Mouse (Mus musculus) forebrain, embryonic 13.5 days (tissue): ENCODE data around the gene Omt2a. TPM values are rescaled to one million over a fixed set of nuclear protein-coding genes. Genes with fewer than 3 reads are reported as not detected.
"Not testable (repeated sequence)": the region's sequence is repeated elsewhere in the genome, so short reads cannot be mapped to it uniquely, and the experiment has no call there.

Source experiments
- ATAC-seq: fragments of 200-750 bp; cut with Nextera tagmentation; 2 replicates; pipeline ENCODE4 v1.8.0; 2017
- H3K27ac ChIP-seq: fragments of 300-500 bp; sonication (generic); 2 replicates; pipeline ENCODE4 v1.5.1; 2015; ENCODE audit warnings: inconsistent platforms, mild to moderate bottlenecking, moderate library complexity
- H3K27me3 ChIP-seq: fragments of 300-500 bp; sonication (generic); 2 replicates; pipeline ENCODE4 v1.6.1; 2015; ENCODE audit warnings: mild to moderate bottlenecking, inconsistent platforms
- H3K36me3 ChIP-seq: fragments of 300-500 bp; sonication (generic); 2 replicates; pipeline ENCODE4 v1.6.1; 2015; ENCODE audit warnings: mild to moderate bottlenecking, inconsistent platforms; ENCODE audit not compliant: poor library complexity, severe bottlenecking
- H3K4me1 ChIP-seq: fragments of 300-500 bp; sonication (generic); 2 replicates; pipeline ENCODE4 v1.6.1; 2015; ENCODE audit warnings: inconsistent platforms
- H3K4me2 ChIP-seq: fragments of 300-500 bp; sonication (generic); 2 replicates; pipeline ENCODE4 v1.6.1; 2015; ENCODE audit warnings: inconsistent platforms, mild to moderate bottlenecking, moderate library complexity
- H3K4me3 ChIP-seq: fragments of 300-500 bp; sonication (generic); 2 replicates; pipeline ENCODE4 v1.5.1; 2015; ENCODE audit warnings: mild to moderate bottlenecking, inconsistent platforms
- H3K9ac ChIP-seq: fragments of 300-500 bp; sonication (generic); 2 replicates; pipeline ENCODE4 v1.6.1; 2015; ENCODE audit warnings: mild to moderate bottlenecking, inconsistent platforms
- H3K9me3 ChIP-seq: fragments of 300-500 bp; sonication (generic); replicated peaks from 2 replicates; pipeline ENCODE4 v1.6.1; 2016; ENCODE audit warnings: inconsistent platforms
- WGBS: fragments of 180-500 bp; shearing (Covaris S2); methylation state at CpG from one replicate; pipeline ENCODE4 v1.1.7; 2015; 5-methylcytosine and 5-hydroxymethylcytosine counted together
- polyA plus RNA-seq: library from polyadenylated mRNA; unstranded; fragments of >200 nt; fragmentation: Nextera tagmentation; extraction: Ambion mirVana; gene quantifications from 2 replicates; pipeline ENCODE4 v1.2.1, GENCODE M21; 2015

The Omt2a gene
- polyA plus RNA-seq: not detected in 2 replicates

DNA sequence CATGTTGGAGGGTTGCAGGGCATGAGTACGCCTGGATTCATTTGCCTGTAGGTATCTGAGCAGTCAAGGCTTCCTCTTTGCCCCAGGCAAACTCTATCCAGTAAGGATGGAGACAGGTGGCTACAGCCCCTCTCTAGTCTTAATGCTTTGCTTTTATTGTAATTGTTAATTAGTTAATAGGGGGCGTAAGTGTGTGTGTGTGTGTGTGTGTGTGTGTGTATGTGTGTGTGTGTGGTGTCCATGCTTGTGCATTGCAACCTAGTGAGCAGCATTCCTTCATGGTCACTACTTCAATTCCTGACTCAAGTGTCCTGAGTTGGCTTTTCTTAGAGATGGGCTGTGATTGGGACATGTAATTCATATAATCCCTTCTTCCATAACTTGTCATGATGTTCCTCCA, at the start of gene Omt2a:
Omt2a (minus strand) TSS at position 101 of the 400 bp plus-strand sequence.
- no peak for ATAC-seq
- Histone ChIP-seq H3K9ac (no peak within 1 kb of the TSS), H3K4me3 (no peak within 1 kb of the TSS), H3K9me3 (no peaks in the 10 kb centered on the region), H3K27me3 (no peaks in the 10 kb centered on the region), H3K27ac (no peak within 1 kb of the TSS), H3K36me3 (no peaks in the 10 kb centered on the region), H3K4me1 (no peaks in the 10 kb centered on the region), H3K4me2 (no peak within 1 kb of the TSS)
- WGBS: 68% methylated on average over 2 of the region's 2 CpGs

DNA sequence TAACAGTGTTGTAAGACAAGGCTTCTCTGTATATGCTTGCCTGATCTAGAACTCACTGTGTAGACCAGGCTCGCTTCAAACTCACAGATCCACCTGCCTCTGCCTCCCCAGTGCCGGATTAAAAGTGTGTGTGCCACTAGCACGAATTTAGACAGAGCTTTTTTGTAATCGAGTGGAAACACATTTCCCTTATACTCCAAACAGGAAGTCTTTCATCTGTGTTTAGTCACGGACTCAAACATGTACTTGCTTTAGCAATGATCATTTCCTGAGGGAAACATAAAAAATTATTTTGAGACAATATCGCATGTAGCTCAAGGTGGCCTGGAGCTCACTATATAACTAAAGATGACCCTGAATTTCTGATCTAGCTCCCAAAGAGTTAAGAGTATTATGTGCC, 48.8 kb upstream of the Omt2a start:
- no peak overlapping the region for H3K4me3 ChIP-seq
- H3K4me2 ChIP-seq: no peak overlapping the region
- H3K27me3 ChIP-seq: no peaks in the 10 kb centered on the region
- H3K4me1 ChIP-seq: no peaks in the 10 kb centered on the region
- no peak overlapping the region for H3K9ac ChIP-seq
- ATAC-seq: no peak
- H3K36me3 ChIP-seq: no peaks in the 10 kb centered on the region
- no peaks in the 10 kb centered on the region for H3K9me3 ChIP-seq
- 83% methylated on average over 6 of the region's 6 CpGs for WGBS
- no peak overlapping the region for H3K27ac ChIP-seq

DNA sequence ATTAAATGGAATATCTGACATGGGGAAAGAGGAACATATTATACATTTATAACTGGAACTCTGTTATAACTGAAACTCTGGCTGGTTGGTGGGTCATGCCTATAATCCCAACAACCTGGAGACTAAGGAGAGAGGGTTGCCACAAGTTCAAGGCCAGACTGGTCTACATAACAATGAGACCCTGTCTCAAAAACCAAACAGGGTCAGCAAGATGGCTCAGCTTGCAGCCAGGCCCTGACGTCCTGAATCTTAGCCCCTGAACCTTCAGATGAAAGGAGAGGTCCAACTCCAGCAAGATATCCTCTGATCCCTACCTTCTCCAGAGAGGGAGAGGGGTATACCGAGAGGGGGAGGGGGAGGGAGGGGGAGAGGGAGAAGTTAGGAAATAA, 45.9 kb upstream of the Omt2a start:
- Histone ChIP-seq H3K27ac (no peak overlapping the region), H3K36me3 (no peaks in the 10 kb centered on the region), H3K4me2 (no peak overlapping the region), H3K9ac (no peak overlapping the region), H3K27me3 (no peaks in the 10 kb centered on the region), H3K4me3 (no peak overlapping the region), H3K9me3 (no peaks in the 10 kb centered on the region), H3K4me1 (no peaks in the 10 kb centered on the region)
- ATAC-seq: no peak
- 33% methylated on average over 2 of the region's 2 CpGs for WGBS

GRCm38 (mm10) chr9:78359750-78360483, 45.3 kb upstream of the Omt2a start:
- Histone ChIP-seq H3K27me3 (no peaks in the 10 kb centered on the region), H3K27ac (no peak overlapping the region), H3K36me3 (no peaks in the 10 kb centered on the region), H3K4me1 (no peaks in the 10 kb centered on the region), H3K4me3 (no peak overlapping the region), H3K9ac (no peak overlapping the region), H3K9me3 (no peaks in the 10 kb centered on the region), H3K4me2 (no peak overlapping the region)
- no peak for ATAC-seq
- WGBS: 80% methylated on average over 6 of the region's 6 CpGs

GRCm38 (mm10) chr9:78358053-78358452, 43.5 kb upstream of the Omt2a start:
- Histone ChIP-seq H3K36me3 (no peaks in the 10 kb centered on the region), H3K9ac (no peak overlapping the region), H3K9me3 (no peaks in the 10 kb centered on the region), H3K4me3 (no peak overlapping the region), H3K27ac (no peak overlapping the region), H3K27me3 (no peaks in the 10 kb centered on the region), H3K4me2 (no peak overlapping the region), H3K4me1 (no peaks in the 10 kb centered on the region)
- ATAC-seq: peak; percentile 69; the same call in 1 of the 2 replicates
- WGBS: 14% methylated on average over 9 of the region's 9 CpGs

DNA sequence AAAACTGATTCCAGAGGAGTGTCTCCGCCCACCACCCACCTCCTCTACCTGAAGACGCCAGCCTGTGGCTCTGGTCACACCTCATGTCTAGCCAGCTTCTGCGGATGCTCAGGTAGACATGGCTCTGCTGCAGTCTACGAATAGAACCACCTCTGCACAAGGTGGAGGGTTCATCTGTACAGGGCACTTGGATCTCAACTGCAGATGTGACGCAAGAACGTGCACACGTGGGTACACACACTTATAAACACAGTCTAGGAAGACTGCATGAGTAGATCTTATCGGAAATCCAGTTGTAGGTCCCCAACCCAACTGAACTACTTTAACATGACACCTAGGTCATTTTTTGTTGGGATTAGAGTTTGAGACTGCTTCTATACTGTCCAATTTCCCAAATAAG, 41.0 kb upstream of the Omt2a start, which contains the start of gene Gsta2:
Gsta2 (minus strand) TSS at position 178 of the 400 bp plus-strand sequence.
- H3K27ac ChIP-seq: no peak within 1 kb of the TSS
- no peaks in the 10 kb centered on the region for H3K27me3 ChIP-seq
- no peaks in the 10 kb centered on the region for H3K9me3 ChIP-seq
- H3K9ac ChIP-seq: no peak within 1 kb of the TSS
- H3K4me1 ChIP-seq: no peaks in the 10 kb centered on the region
- no peak for ATAC-seq
- WGBS: 92% methylated on average over 8 of the region's 8 CpGs
- no peak within 1 kb of the TSS for H3K4me2 ChIP-seq
- H3K4me3 ChIP-seq: no peak within 1 kb of the TSS
- H3K36me3 ChIP-seq: no peaks in the 10 kb centered on the region

DNA sequence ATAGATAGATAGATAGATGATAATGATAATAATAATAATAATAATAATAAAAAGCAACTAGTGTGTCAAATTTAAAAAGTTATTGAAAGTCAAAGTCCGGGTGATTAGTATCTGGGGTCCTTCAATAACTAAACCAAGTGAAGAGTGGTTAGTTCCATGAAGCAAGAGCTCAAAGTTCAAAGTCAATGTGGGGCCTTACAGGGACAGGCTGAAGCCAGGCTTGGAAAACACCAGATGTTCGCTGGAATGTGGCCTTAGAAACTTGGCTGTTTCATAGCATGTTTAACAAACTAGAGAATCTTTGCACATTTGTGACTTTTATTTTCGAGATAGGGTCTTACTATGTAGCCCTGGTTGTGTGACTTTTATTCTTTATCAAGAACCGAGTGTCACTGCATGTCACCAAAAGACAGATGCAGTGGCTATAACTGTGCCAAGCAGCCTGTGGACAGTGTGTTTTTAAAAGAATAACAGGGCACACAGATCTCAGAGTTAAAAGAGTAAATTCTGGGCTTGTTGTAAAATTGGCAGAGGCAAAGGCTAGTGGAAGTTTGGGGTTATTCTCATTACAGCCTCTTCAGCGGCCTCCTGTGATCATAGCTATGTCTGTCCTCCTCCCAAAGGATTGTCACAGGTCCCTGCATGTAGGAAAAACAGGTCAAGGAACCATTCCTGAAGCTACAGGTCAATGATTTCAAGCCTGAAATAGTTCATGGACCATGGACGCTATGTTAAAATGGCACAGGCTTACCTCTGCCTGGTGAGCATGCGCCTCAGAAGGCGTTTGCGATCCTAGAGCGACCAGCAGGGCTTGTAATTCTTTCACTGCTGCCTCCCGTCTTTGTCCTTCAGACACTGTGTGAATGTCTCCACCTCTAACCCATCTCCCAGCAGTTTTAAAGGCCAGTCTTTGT, 40.3 kb upstream of the Omt2a start:
- Histone ChIP-seq H3K4me3 (no peak overlapping the region), H3K9ac (no peak overlapping the region), H3K4me1 (no peaks in the 10 kb centered on the region), H3K27ac (no peak overlapping the region), H3K27me3 (no peaks in the 10 kb centered on the region), H3K9me3 (no peaks in the 10 kb centered on the region), H3K36me3 (no peaks in the 10 kb centered on the region), H3K4me2 (no peak overlapping the region)
- WGBS: 83% methylated on average over 11 of the region's 11 CpGs
- no peak for ATAC-seq

GRCm38 (mm10) chr9:78351504-78352220, 37.1 kb upstream of the Omt2a start:
- H3K4me3 ChIP-seq: no peak overlapping the region
- H3K9ac ChIP-seq: no peak overlapping the region
- 84% methylated on average over 6 of the region's 6 CpGs for WGBS
- no peaks in the 10 kb centered on the region for H3K4me1 ChIP-seq
- no peak overlapping the region for H3K27ac ChIP-seq
- no peaks in the 10 kb centered on the region for H3K27me3 ChIP-seq
- H3K4me2 ChIP-seq: no peak overlapping the region
- H3K9me3 ChIP-seq: no peaks in the 10 kb centered on the region
- no peaks in the 10 kb centered on the region for H3K36me3 ChIP-seq
- ATAC-seq: no peak

- H3K4me3 ChIP-seq, ATAC-seq, H3K9me3 ChIP-seq, H3K27ac ChIP-seq, H3K4me1 ChIP-seq, H3K27me3 ChIP-seq, H3K9ac ChIP-seq, H3K4me2 ChIP-seq, H3K36me3 ChIP-seq: not testable (repeated sequence)
Measured at GRCm38 (mm10) chr9:78350007-78350406, 35.4 kb upstream of the Omt2a start.

DNA sequence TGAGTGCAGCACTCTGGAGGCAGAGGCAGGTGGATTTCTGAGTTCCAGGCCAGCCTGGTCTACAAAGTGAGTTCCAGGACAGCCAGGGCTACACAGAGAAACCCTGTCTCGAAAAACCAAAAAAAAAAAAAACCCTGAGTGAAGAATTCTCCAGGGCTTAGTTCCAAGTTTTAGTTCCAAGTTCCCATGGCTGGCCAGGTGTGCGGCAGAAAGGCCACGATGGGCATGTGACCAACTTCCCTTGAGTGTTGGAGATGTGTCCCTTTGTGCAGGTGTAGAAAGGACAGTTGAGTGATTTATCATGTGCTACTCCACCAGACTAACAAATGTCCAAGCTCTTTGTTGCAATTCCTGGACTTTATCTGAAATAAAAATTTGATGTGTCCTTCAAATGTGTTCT, 34.5 kb upstream of the Omt2a start:
- not testable (repeated sequence) for H3K4me2 ChIP-seq, H3K27me3 ChIP-seq, H3K36me3 ChIP-seq, H3K4me3 ChIP-seq, ATAC-seq, H3K9me3 ChIP-seq, H3K9ac ChIP-seq, H3K4me1 ChIP-seq, H3K27ac ChIP-seq
- WGBS: 85% methylated on average over 3 of the region's 3 CpGs

DNA sequence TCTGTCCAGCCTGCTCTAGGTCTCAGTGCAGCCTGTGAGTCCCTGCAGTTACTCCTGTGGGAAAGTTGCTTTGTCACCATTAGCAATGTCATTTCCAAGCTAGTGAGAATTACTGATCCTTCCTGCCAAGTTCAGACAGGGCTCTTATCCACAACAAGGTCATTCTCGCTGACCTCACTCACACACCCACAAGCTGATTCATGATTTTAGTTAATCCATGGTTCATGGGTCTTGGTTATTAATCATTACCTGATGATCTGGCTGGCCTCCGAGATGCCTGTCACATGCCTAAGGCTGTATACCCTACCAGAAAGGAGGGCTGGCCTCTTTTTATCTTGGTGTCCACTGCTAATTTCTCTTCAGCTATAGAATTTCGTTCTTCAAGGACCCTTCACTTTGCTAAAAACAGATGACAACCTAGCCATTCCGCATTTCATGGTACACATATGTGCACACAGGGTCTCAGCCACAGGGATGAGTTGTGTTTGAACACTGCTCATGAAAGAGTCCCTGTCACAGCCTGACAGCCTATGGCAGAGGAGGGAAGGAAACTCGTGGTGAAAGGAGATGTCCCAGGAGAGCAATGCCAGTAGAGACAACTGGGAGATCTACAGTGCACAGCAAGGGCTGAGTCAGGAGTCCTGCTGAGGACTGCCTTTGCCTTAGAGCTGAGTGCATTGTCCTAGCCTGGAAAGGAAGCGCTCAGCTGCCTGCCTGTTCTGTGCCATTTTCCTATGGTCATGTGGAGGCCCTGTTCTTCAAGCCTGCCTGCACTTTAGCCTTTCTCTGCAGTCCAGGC, 33.8 kb upstream of the Omt2a start:
- H3K9ac ChIP-seq, H3K4me3 ChIP-seq, H3K4me2 ChIP-seq, H3K9me3 ChIP-seq, H3K27ac ChIP-seq, H3K36me3 ChIP-seq, ATAC-seq, H3K27me3 ChIP-seq, H3K4me1 ChIP-seq: not testable (repeated sequence)
- 74% methylated on average over 6 of the region's 6 CpGs for WGBS
